Mouse (Mus musculus) gastrocnemius, postnatal 25 days (tissue): Measurements from ENCODE around the gene Kcnq1. TPM values are rescaled to one million over a fixed set of nuclear protein-coding genes. Genes with fewer than 3 reads are reported as not detected.

Source experiments
- DNase-seq: peaks from one replicate; pipeline ENCODE4 v3.0.0; 2022
- total RNA-seq, 2 experiments: library from RNA; stranded (reverse); gene quantifications; 1 replicate in 1 of 2; 2 replicates in 1 of 2; pipeline ENCODE4 v1.2.3; 2021

Gene Kcnq1
- total RNA-seq, 2 experiments from 2014 or later: 0.33 to 0.80 TPM

DNA sequence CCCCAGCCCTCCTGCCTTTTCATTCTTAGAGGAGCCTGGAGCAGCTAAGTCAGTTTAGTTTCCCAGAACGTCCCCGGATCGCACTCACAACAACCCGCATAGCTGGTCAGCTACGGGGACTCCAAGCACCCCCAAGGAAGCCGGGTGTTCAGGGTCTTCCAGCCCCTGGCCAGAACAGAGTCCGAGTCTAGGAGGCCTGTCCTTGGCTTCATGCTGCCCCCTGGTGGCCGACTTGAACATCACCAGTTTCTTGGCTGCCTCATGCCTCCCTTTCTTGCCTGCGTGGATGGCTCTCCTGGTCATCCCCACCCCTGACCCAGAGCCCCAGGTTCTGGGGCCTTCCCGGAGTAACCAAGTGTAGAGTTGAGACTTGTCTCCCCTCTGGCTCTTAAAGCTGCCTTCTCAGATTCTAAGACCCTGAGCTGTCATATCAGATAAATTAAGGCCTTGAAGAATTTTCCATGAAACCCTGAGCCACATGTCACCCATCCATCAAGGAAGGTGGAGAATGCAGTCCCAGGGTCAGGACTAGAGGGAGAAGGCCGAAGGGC lies 357.8 kb downstream of the Kcnq1 start:
- peak; percentile 59 for DNase-seq

GRCm38 (mm10) chr7:143464811-143465560 lies 358.8 kb downstream of the Kcnq1 start:
- DNase-seq: peak; percentile 41

GRCm38 (mm10) chr7:143466099-143466677 lies 360.0 kb downstream of the Kcnq1 start:
- DNase-seq: peak; percentile 60

- DNase-seq: no peak
Measured at GRCm38 (mm10) chr7:143467714-143468113, 361.6 kb downstream of the Kcnq1 start.

GRCm38 (mm10) chr7:143469946-143470345 lies 363.8 kb downstream of the Kcnq1 start:
- DNase-seq: peak; percentile 57

GRCm38 (mm10) chr7:143473347-143474101 lies 367.4 kb downstream of the Kcnq1 start, which contains the start of gene Slc22a18:
TSS of gene Slc22a18 (plus strand) at chr7:143473736.
- DNase-seq: no peak

DNA sequence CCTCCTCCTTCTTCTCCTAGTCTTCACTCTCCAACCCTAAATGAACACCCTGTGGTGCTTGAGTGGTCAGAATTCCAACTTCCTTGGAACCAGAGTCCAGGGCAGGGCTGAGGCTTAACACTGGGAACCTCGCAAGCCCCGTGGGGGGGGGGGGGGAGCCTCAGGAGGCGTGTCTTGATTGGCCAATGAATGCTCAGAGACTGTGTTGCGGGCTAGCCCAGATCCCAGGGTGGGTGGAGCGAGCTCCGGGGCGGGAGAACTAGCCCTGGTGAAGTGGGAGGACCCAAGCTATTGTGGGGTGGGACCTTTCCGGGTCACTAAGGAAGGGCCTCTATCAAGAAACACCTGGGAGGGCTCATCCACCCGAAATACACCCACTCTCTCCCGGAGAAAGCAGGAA lies 368.6 kb downstream of the Kcnq1 start:
- no peak for DNase-seq

DNA sequence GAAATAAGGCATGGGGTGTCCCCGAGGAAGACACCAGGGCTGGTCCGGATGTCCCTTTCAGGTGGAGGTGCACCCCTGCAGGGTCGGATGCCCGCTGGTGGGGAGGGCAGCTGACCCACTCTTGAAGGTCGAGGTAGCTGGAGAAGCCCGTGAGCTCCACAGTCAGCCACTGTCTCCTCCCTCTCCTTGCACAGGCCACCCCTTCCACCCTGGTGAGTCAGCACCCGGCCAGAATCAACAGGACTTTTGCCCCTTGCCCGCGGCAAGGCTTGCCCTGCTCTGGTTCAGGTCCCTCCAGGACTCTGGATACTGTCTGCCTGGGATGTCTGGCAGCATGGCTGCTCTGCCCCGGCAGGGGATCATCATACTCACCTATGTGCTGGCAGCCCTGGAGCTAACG lies 369.7 kb downstream of the Kcnq1 start:
- no peak for DNase-seq

Other genes with a start within 250 kb of the Kcnq1 start
- 1 to 10 TPM in 1 of 2 experiments, not detected in 1; 2.2 TPM for gene Th, start 175.2 kb upstream of the Kcnq1 start, total RNA-seq
- gene Ascl2, start 137.1 kb upstream of the Kcnq1 start, total RNA-seq: not detected
- under 1 TPM; 0.23 to 0.27 TPM for gene Tspan32, start 101.3 kb upstream of the Kcnq1 start, total RNA-seq
- gene Cd81, start 53.6 kb upstream of the Kcnq1 start, total RNA-seq: 100 to 1,000 TPM; 118 to 130 TPM
- gene Tssc4, start 37.1 kb upstream of the Kcnq1 start, total RNA-seq: 1 to 10 TPM; 7.4 to 8.6 TPM
- gene Trpm5, start 11.7 kb upstream of the Kcnq1 start, total RNA-seq: under 1 TPM in 1 of 2 experiments, not detected in 1; 0.13 TPM